7 mouse cellular contexts compared by ENCODE assay signal in genomic region chr13:91365270-91365952, GRCm38 (mm10).
DNase-seq lines count a peak whose midpoint lies in the region; ATAC-seq and TF ChIP-seq lines count a peak whose summit lies in the region.

No protein-coding gene starts in this region.

- peak; percentile 94 for DNase-seq in adrenal gland, postnatal 14 days
- DNase-seq in cerebellum, postnatal 36 days = peak; percentile 98 to 100
- peak; percentile 78 to 89 for DNase-seq in gastrocnemius, postnatal 36 days
- DNase-seq in kidney, adult 2 months = peak; percentile 98
- DNase-seq in left cerebral cortex, postnatal 25 days (ENCODE audit: low spot score in 2 of 2) = peak; percentile 87 to 88
- peak; percentile 39 to 87 for DNase-seq in urinary bladder, postnatal 36 days (ENCODE audit: low spot score in 2 of 2)

- peaks cover 7% of the 10 kb centered on the region for H3K4me1 ChIP-seq in kidney, adult 2 months (ENCODE audit: control insufficient read depth, insufficient read depth, low read length)
- peaks cover 31% of the 10 kb centered on the region for H3K4me1 ChIP-seq in neural tube, embryonic 13.5 days (replicated peaks)

- H3K27ac ChIP-seq in kidney, adult 2 months (ENCODE audit: insufficient read depth, low read depth, low read length) = no peak overlapping the region
- peak overlapping the region; percentile 53 for H3K27ac ChIP-seq in neural tube, embryonic 13.5 days (replicated peaks)

- intact Hi-C loops in gastrocnemius, postnatal 36 days (cut with DNase I) = loop anchor here (5.0 to 10.0 kb wide), 3 partner anchors 321 to 592 kb away; no protein-coding TSS in a partner anchor
- intact Hi-C loops in left cerebral cortex, postnatal 25 days (cut with DNase I) = loop anchor here (5.0 kb wide), 3 partner anchors 198 to 398 kb away; no protein-coding TSS in a partner anchor

- H3K4me2 ChIP-seq in neural tube, embryonic 13.5 days = no peak overlapping the region

- H3K36me3 ChIP-seq in kidney, adult 2 months (ENCODE audit: control insufficient read depth, insufficient read depth, low read length) = no peaks in the 10 kb centered on the region
- H3K36me3 ChIP-seq in neural tube, embryonic 13.5 days = no peaks in the 10 kb centered on the region

- no peak for TF ChIP-seq POLR2A in kidney, adult 2 months (IDR thresholded peaks at IDR 0.05; ENCODE audit: low read depth, low read length)

- peak; percentile 91 for ATAC-seq in neural tube, embryonic 13.5 days (ENCODE audit: low read depth)

- no peak overlapping the region for H3K4me3 ChIP-seq in kidney, adult 2 months (ENCODE audit: insufficient read depth, low read depth, low read length)
- no peak overlapping the region for H3K4me3 ChIP-seq in neural tube, embryonic 13.5 days

- H3K9ac ChIP-seq in neural tube, embryonic 13.5 days = no peak overlapping the region

- TF ChIP-seq CTCF in kidney, adult 2 months (conservative IDR thresholded peaks at IDR 0.05; ENCODE audit: insufficient read depth, insufficient read length, low read depth, low read length) = no peak

- 35% methylated on average over 2 of the region's 2 CpGs for WGBS in kidney, adult 2 months
- 54% methylated on average over 2 of the region's 2 CpGs for WGBS in neural tube, embryonic 13.5 days

- no peaks in the 10 kb centered on the region for H3K9me3 ChIP-seq in neural tube, embryonic 13.5 days

- no peaks in the 10 kb centered on the region for H3K27me3 ChIP-seq in kidney, adult 2 months (replicated peaks; ENCODE audit: control insufficient read depth, insufficient read depth, low read length)
- H3K27me3 ChIP-seq in neural tube, embryonic 13.5 days = no peaks in the 10 kb centered on the region
